Mouse (Mus musculus): ENCODE measurements at regions not wholly inside any gene's neighbourhood (a gene's known extent, or its start where the extent isn't known, plus 50 kb on each side); places are given as distances from the start of the nearest gene placed in this dataset.

DNA sequence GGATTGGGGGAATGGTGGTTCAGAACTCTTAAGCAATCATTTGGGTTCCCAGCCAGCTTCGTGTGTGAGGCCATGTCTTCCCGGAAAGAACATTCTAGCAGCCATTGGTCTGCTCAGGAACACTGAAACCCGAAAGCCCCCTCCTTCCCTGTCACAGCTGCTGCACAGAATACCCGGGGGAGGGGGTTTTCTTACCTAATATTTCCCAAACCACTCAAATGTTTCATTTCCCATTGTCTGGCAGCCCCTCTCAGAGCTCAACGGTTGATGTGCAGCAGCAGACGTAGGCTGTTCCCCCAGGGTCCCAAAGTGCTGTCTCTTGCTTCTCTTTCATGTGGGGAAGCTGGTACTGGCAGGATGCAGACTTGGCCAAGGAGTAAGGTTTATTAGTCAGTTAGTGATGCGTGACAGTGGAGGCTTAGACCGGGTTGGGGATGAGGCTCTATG is 132.4 kb downstream of the 2410131K14Rik start:
- DNase-seq (ENCODE audit: extremely low spot score in 1 of 2, low spot score in 1 of 2): no peak

DNA sequence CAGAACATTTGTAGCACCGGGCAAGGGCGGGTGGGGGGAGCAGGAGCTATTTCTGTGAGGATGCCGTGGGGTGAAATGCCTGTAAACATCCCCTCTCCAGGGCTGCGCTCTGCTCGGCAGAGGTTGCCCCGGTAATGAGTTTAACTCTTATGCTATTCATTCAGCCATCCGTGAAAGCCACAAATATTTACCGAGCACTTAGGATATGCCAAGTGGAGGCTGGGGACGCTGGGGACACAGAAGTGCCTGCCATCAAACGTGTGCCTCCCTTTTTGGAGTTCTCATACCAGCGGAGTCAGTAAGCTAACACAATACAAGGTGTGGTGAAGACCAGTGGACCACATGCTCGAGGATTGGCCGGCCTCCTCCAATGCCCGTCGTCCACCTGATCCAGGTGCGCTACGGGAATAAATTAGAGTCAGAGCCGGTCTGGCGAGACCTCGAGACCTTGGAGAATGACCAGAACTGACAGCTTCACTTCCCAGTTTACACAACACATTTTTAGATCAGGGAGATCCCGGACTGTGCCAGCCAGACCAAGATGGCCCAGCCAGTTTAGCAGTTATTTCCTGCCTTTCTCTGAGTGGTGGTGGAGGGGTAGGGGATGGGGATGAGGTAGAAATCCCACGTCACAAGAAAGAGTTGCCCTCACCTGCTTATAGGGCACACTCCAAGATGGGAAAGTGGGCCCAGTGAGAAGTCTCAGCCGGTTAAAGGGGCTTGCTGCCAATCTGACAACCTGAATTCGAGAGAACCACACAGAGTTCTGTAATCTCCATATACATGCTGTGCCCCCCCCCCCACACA is 134.4 kb downstream of the 2410131K14Rik start:
- no peak for DNase-seq (ENCODE audit: extremely low spot score in 1 of 2, low spot score in 1 of 2)

DNA sequence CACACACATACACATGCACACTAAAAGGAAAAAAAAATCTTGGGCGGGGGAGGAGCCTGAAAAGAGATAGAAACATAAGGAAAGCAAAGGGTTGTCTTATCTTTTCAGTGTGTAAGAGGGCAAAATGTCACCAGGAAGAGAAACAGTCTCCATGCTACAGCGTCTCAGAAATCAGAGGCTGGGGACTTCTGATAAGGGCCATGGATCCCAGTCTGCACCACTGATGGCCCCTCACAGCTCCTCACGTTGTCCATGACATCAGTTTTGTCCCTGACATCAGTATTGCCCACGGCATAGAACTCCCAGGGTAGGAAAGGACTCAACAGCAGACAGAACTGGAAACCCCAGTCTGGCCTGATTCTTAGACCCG is 135.0 kb downstream of the 2410131K14Rik start:
- no peak for DNase-seq (ENCODE audit: extremely low spot score in 1 of 2, low spot score in 1 of 2)

DNA sequence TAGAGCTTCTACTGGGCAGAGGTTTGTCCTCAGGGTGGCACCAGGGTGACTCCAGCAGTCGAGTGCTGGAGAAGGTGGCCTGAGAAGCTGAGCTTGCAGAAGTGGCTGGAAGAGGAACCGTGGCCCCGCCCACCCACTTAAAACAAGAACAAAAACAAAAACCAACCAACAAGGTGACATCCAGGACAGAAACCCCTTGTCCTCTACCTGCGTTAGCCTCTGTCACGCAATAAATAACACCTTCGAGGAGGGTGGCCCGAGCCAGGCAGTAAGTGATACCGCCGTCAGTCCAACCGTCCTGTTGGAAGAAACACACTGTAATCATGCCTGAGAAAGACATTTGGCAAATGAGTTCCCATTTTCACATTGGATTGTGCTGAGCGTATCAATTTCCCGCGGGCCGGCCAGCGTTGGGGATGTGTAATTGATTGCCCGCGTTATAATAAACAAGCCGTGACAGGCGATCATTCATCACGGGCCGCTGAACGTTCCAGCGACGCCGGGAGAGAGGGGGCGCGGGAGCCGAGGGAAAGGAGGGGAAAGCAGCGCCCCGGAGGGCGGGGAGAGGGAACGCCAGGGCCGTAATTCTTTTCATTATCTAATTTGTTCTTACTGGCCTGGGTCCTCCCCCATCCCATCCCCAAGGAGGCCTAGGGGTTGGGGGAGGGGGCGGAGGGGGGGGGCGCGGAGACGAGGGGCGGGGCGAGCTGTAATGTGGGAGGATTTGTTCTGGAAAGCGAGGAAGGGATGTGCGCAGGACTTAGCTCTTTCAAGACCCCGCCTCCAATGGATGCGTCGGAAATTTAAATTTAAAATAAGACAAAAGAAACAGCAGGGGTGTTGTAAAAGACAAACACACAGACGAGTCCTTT is 135.6 kb downstream of the 2410131K14Rik start:
- peak; percentile 29 to 43 for DNase-seq (ENCODE audit: extremely low spot score in 1 of 2, low spot score in 1 of 2)

DNA sequence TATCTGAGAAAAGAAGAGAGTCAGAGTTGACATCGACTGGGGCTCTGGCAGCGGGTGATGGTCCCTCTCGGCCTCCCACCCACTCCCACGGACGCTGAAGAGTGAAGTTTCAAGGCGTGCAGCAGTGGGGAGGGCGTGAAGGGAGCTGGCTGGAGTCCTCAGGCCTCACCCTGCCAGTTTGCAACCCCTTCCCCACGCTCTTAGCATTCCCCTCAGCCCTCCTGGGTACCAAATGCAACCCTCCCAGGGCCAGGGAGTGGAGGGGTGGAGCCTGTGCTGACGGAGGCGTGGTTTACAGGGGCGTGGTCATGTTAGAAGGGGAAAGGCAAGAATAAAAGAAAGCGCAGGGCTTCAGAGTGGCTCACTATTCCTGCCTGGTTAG is 136.3 kb downstream of the 2410131K14Rik start:
- peak; percentile 24 to 27 for DNase-seq (ENCODE audit: extremely low spot score in 1 of 2, low spot score in 1 of 2)

DNA sequence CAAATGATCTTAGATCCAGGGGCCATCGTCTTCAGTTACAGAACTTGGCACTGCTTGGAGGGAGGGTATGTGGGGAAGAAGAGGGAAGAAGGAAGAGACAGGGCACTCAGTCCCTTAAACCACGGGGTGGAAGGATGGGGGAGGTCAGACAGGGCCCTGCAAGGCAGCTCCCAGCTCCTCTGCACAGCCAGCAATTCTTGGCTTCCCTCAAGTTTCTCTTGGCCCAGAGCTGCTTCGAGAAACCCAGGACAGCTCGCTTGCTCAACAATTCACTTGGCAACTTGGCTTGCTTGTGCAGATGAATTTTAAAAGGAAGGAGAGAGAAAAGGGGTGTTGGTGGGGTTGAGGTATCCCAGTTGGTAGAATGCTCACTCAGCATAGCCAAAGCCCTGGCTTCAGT is 141.1 kb downstream of the 2410131K14Rik start:
- DNase-seq (ENCODE audit: extremely low spot score in 1 of 2, low spot score in 1 of 2): no peak

DNA sequence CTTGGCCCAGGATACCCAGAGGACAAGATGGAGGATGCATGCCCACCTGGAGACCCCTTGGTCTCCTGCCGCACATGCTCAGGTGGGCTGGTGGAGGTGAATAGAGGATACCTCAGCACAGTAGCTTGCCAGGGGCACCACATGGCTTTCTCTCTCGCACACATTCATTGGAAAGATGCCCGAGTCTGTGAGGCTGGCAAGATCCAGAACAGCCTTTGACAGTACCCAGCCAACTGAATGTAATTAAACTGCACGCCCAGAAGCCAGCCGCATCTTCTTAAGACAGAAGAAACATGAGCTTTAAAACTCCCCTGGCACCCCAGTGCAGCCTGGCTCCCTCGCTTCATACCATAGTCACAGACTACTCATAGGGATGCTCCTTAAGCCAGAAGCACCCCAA is 143.4 kb downstream of the 2410131K14Rik start:
- no peak for DNase-seq (ENCODE audit: extremely low spot score in 1 of 2, low spot score in 1 of 2)

DNA sequence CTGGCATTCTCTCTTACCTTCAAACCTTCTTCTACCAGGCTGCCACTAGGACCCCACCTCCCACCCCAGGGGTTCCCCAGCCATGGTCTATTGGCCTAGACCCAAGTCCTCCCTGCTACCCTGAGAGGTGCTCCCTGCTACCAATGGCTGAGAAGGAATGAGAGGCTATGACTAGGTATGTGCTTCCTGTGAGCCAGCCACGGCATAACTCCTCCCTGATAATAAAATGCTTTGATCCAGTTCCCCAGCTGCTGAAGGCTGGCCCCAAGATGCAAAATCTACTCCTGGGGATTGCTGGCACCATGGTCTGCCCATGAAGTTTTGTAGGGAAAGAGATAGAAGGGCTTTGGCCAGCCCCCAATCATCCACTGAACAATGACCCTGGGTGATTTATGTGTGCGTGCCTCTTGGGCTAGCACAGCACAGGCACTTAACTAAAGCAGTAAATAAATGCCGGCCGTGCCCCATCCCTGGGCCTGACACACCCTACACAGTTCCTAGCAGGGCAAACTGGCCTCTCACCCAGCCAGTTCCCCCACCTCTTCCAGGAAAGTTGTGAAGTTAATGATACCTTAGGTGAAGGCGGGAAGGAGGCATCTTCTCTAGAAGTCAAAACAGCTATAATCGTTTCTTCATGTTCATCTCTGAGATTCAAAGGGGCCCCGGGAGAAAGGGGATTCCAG is 145.8 kb downstream of the 2410131K14Rik start:
- no peak for DNase-seq (ENCODE audit: extremely low spot score in 1 of 2, low spot score in 1 of 2)

DNA sequence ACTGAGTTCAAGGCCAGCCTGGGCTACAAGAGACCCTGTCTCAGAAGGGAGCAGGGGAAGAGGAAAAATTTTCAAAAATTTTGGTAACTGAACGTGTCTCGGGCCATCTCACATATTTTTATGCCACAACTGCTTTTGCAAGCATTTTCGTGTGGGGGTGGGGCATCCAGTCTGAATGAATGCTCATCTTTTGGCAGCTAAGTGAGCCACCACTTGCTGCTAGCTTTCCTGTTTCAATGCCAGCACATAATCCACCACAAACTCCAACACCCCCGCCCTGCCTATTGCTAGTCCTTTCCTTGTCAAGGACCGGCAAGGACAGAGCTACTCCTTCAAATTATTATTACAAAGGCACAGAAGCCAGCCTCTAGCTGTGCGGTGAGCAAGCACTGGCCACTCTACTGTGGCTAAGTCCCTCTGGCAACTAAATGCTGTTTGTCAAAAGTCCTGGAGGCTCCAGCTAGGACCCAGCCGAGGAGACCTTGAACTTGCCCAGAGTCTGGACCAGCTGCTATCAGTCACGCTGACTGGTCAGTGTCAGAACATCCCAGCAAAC is 148.0 kb downstream of the 2410131K14Rik start:
- peak in 1 of 2 experiments; percentile 35 for DNase-seq (ENCODE audit: extremely low spot score in 1 of 2, low spot score in 1 of 2)

DNA sequence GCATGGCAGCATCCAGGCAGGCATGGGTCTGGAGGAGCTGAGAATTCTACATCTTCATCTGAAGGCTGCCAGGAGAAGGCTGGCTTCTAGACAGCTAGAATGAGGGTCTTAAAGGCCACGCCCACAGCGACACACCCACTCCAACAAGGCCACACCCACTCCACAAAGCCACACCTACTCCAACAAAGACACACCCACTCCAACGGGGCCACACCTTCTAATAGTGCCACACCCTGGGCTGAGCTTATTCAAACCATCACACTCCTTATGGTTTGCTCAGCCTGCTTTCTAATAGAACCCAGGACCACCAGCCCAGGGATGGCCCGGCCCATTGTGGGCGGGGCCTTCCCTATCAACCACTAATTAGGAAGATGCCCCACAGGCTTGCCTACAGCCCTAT is 149.0 kb downstream of the 2410131K14Rik start:
- no peak for DNase-seq (ENCODE audit: extremely low spot score in 1 of 2, low spot score in 1 of 2)

DNA sequence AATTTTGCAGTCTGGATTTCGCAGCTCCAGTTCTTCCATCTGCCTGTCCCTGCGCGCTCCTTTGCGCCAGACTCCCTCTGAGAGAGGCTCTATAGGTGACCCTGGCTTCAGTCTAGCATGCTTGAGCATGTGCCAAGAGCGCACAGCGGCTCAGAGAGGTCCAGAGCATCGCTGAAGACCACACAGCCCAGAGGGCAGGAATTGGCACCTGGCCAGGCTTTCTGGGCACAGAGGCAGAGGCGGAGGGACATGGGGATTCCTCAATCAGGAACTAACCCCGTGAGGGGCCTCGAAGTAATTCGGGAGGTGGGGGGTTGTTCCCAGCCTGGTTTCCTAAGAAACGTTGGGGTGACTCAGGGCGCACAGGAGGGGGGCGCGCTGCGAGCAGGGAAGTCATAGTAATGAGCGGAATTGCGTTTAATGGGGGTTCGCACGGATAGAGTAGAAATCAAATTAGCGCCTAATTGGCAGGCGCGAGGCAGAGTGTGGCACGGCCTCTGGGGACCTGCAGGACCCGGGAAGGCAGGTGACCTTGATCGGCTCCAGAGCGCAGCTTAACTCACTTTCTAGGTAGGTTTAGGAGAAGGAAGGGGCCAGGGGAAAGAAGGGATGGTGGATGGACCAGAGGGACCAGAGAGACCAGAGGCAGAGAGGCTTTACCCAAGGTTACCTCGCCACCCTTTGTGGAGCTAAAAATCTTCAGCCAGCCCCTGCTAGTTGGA is 151.1 kb downstream of the 2410131K14Rik start:
- peak in 1 of 2 experiments; percentile 43 for DNase-seq (ENCODE audit: extremely low spot score in 1 of 2, low spot score in 1 of 2)

DNA sequence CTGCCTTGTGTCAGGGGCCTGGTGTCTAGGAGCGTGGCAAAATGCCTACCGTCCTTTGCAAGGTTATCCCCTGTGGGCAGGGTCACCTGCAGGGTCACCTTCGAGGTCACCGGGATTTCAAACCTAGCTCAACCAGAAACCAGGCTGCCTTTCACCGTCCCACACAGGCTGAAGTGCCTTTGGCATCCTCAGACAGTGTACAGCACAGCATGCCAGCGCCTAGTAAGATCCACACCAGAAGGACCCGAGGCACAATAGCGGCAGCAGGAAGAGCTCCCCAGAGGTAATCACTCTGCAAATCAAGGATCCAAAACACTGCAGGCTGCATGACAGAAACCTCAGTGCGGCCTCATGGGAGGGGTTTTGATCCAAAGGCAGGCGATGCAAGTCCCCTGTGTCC is 155.9 kb downstream of the 2410131K14Rik start:
- DNase-seq (ENCODE audit: extremely low spot score in 1 of 2, low spot score in 1 of 2): no peak

DNA sequence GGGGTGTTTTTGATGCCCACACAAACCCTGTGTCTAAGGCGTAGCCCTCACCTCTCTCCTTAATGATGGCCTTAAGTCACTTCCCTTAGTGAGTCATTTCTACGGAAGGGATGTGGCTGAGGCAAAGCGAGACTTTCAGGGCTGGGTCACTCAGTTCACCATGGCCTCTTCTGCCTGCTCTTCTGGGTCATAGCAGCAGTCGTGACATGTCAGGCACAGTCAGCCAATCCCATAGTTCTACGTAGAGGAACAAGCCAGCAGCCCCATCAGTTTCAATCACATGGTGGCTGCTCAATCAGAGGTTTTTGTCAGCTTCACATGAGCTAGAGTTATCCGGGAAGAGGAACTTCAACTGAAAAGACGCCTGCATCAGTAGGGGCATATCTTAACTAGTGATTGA is 156.1 kb upstream of the Med13l start:
- DNase-seq (ENCODE audit: extremely low spot score in 1 of 2, low spot score in 1 of 2): no peak

DNA sequence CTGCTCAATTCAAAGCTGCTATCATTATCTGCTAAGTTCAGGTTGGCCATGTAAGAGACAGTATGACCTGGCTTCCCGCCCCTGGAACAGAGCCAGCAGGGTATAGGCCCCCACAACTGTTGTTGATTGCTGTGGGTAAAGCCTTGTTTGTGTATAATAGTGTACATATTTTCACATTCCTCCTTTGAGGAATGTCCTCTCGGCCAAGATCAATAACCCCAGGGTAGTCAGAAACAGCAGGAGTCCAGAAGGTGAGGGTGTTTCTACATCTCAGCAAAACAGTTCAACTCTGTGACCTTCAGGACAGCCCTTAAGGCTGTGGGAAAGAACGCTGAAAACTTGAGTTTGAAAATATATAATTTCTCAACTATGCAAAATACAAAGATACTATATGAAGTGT is 155.1 kb upstream of the Med13l start:
- DNase-seq (ENCODE audit: extremely low spot score in 1 of 2, low spot score in 1 of 2): no peak

DNA sequence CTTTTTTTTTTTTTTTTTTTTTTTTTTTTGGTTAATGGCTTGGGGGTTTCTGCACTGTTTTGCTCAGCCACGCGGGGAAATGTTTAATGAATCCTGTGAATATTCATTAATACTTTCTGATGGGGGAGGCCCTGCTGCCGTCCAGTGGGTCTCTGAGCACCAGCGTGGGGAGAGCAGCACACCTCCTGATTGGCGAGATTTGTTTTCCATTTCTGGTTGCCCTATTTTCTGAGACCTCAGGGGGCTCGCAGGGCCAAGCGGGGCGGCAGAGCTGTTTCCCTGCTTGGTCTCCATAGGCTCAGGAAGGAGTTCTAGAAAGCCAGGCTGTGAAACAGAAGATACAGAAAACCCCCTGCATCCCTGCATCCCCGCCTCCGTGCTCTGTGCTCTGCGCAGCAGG is 153.0 kb upstream of the Med13l start:
- DNase-seq (ENCODE audit: extremely low spot score in 1 of 2, low spot score in 1 of 2): no peak

DNA sequence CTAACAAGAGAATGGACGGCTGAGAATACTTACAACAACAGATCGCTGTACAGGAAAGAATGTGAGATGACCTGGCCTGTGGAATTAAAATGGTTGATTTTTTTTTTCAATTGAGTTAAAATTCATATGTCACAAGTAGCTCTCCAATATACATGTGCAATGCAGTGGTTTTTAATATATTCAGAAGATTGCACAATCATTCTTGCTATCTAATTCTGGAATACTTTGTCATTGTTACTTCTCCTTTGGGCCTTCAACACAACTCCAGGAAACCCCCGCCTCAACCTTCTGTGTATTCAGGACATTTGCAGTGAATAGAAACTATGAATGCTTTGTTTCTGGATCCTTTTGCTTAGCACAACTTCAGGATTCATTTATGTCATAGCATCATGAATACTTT is 152.5 kb upstream of the Med13l start:
- no peak for DNase-seq (ENCODE audit: extremely low spot score in 1 of 2, low spot score in 1 of 2)

DNA sequence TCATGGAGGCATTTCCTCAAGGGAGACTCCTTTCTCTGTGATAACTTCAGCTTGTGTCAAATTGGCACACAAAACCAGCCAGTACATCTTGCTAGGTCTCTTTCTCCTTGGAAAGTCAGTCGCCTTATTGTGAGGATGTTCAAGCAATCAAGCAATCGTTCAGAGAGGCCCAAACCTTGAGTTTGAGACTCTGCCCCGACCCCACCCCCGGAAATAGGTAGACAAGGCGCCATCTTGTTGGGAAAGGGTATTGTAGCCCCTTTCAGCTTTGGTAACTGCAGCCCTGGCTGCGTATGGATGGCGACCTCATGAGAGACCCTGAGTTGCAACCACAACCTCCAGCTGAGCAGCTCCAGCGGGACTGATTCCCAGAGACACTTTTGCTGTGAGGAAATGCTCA is 151.7 kb upstream of the Med13l start:
- no peak for DNase-seq (ENCODE audit: extremely low spot score in 1 of 2, low spot score in 1 of 2)

DNA sequence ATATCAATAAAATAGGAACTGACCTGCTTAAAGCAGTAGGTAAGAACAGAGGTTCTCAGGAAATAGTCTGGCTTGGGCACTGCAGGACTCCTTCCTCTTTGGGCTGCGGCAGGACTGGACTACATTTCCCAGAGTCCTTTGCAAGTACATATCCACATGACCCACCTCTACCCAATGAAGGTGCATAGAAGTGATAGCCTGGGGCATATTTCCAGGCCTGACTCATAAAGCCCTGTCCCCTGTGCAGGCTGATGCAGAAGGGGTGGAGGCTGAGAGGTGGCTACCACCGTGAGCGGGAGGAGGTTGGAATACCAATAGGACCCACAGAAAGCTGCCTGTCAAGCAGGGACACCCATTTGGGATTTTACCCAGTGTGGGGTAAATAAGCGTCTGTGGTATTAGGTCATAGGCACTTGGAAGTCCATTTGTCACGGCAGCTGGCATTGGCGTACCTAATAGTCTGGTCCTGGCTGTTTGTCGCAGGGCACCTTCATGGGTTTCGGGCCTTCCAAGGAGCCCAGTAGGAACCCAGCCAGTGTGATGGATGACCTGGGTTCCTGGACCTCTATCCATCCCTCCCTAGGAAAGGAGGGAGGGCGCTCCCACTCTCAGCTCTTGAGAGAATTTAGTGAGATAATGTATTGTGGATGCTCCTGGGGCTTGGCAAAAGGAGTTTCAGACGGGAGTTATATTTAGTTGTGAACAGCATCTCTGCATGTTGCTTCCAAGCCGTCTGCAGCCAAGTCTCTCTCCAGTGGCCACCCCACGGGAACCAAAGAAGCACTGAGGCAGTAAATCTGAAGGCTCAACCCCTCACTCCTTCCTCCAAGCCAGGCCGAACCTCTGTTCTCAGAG is 146.8 kb upstream of the Med13l start:
- peak; percentile 45 to 47 for DNase-seq (ENCODE audit: extremely low spot score in 1 of 2, low spot score in 1 of 2)

DNA sequence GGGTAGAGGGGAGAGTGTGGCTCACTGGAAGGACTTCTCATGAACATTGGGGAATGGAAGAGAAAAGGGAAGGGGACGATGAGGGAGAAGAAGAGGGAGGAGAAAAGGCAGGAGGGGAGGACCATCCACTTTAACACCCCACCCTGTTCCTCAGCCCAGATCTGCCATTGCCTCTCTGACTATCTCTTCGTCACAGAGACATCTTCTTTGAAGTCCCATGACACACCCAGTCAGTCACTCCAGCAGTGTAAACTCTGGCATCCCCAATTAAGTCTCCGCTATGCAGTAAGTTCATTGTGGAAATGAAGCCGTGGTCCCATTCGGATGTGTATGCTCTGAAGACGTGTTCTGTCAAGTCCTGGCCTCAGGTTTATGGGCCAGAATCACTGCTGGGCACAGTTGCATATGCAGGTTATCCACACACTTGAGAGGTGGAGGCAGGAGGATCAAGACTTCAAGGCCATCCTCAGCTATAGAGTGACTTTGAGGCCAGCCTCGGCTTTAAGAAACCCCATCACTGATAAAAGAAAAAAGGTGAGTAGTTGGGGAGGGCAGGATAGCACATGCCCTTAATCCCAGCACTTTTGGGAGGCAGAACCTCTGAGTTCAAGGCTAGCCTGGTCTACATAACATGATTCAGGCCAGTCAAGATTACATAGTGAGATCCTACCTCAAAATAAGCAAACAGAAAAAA is 141.0 kb upstream of the Med13l start:
- no peak for DNase-seq (ENCODE audit: extremely low spot score in 1 of 2, low spot score in 1 of 2)

Measured in layer of hippocampus, postnatal 25 days (tissue).